In genomic region chr5:53371638-53372037, GRCm38 (mm10) we compare ENCODE assay signal across 9 mouse cellular contexts.
DNase-seq lines count a peak whose midpoint lies in the region; ATAC-seq lines count a peak whose summit lies in the region.
"Had no signal": no experiment of that assay in that cellular context is flagged by ENCODE, and none has a peak within 500 bp of the region (broad histone marks: within the 10 kb centered on the region; RNA-seq: fewer than 3 reads in every experiment).

No protein-coding gene starts in this region.

- peak; percentile 61 to 63 for DNase-seq in cerebellum, postnatal 14 days
- DNase-seq in cerebellum, adult 11 months = no peak
- DNase-seq in layer of hippocampus, adult 9-11 months = peak; percentile 27
- no peak for DNase-seq in layer of hippocampus, adult 11-12 months (ENCODE audit: low spot score)
- peak; percentile 60 for DNase-seq in Muller cell, postnatal 12 days (ENCODE audit: inconsistent ontology term)
- DNase-seq in gastrocnemius, postnatal 25 days = peak; percentile 71
- DNase-seq in spleen, postnatal 14 days (ENCODE audit: low spot score in 2 of 2) = no peak
- DNase-seq: cerebellum, postnatal 36 days had no signal

- no peak for ATAC-seq in CD4-positive, CD25-positive, alpha-beta regulatory T cell, adult 4 months

Comparison
In these comparisons a context has a peak if more than half of its experiments do, and no peak if none do; other contexts are left out.
1. DNase-seq: peak in cerebellum, postnatal 14 days (2 of 2), layer of hippocampus, adult 9-11 months (single experiment), Muller cell, postnatal 12 days (single experiment) and gastrocnemius, postnatal 25 days (single experiment); none in cerebellum, adult 11 months (single experiment), layer of hippocampus, adult 11-12 months (single experiment) and spleen, postnatal 14 days (0 of 2).